Mouse (Mus musculus): ENCODE data around the gene Arhgef17. TPM values are rescaled to one million over a fixed set of nuclear protein-coding genes. Genes with fewer than 3 reads are reported as not detected.
A peak's percentile ranks its signal among the peaks of the same experiment; 100 is the strongest.

The Arhgef17 gene
- total RNA-seq, 2 experiments from 2014 or later: 134 to 142 TPM

DNA sequence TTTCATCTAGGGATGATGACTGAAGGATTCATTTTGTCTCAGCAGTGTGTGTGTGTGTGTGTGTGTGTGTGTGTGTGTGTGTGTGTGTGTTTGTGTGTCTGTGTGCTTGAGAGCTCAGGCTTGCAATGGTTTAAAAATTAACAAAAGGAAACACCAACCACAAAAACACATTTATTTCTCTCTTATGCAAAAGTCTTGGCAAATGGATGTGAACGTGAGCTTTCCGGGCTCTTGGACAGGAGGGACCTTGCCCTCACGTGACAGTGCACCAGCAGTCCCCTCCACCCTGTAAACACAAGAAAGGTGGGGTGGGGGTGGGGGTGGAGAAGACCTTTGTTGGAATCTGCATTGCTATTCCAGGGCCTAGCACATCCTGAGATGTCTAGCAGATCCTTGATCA, 5.6 kb upstream of the Arhgef17 start:
- no peak overlapping the region for H3K4me3 ChIP-seq
- no peak for TF ChIP-seq CTCF (IDR thresholded peaks at IDR 0.05)
- intact Hi-C loops (cut with DNase I): no loop called here
- DNase-seq (ENCODE audit: extremely low spot score in 1 of 2, low spot score in 2 of 2): no peak
- no peak overlapping the region for H3K27ac ChIP-seq

DNA sequence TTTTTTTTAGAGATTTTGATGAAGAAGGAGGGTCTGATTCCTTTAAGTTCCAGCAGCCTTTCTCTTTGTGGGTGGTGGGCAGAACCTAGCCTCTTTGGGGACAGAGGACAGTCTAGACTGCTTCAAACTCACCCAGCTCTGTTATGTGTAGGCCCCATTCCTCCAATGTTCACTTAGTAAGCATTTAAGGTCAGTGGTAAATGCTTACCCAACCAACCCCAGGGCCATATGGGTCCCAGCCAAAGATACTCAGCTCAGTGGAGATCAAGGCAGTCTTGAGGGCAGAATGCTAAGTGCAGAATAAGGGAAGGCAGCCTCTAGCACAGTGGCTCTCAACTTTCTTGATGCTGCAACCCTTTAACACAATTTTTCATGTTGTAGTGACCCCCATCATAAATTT, 1.6 kb upstream of the Arhgef17 start:
- H3K4me3 ChIP-seq: no peak overlapping the region
- intact Hi-C loops (cut with DNase I): no loop called here
- TF ChIP-seq CTCF (IDR thresholded peaks at IDR 0.05): no peak
- H3K27ac ChIP-seq: no peak overlapping the region
- DNase-seq (ENCODE audit: extremely low spot score in 1 of 2, low spot score in 2 of 2): no peak

DNA sequence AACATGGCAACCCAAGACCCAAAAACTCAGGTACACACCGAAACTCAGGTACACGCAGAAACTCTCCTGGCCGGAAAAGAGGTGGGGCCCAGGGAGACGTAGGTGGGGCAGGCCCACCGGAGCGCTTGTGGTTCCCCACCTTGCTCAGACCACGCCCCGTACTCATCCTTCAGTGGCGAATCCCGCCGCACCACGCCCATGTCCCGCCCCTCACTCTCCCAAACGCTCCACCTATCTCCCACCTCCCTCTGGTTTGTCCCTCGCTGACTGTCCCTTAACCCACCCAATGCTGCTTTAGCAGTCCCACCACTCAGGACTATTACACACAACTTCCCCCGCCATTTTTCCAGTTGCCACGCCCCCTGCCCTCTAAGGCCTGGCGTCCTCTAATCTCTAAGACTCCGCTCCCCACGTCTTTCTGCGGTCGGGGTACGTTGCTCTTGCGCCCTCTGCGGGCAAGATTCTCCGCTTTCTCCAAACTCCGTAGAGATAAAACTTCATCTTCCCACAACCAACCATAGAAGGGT, 637 bp upstream of the Arhgef17 start:
- peak overlapping the region; percentile 43 for H3K4me3 ChIP-seq
- peak overlapping the region; percentile 17; the same call in 1 of the 2 replicates for H3K27ac ChIP-seq
- TF ChIP-seq CTCF (IDR thresholded peaks at IDR 0.05): peak; percentile 69
- DNase-seq (ENCODE audit: extremely low spot score in 1 of 2, low spot score in 2 of 2): peak; percentile 55 to 71
- intact Hi-C loops (cut with DNase I): loop anchor here (1.0 kb wide), 1 partner anchor 25 kb away; no protein-coding TSS in a partner anchor

DNA sequence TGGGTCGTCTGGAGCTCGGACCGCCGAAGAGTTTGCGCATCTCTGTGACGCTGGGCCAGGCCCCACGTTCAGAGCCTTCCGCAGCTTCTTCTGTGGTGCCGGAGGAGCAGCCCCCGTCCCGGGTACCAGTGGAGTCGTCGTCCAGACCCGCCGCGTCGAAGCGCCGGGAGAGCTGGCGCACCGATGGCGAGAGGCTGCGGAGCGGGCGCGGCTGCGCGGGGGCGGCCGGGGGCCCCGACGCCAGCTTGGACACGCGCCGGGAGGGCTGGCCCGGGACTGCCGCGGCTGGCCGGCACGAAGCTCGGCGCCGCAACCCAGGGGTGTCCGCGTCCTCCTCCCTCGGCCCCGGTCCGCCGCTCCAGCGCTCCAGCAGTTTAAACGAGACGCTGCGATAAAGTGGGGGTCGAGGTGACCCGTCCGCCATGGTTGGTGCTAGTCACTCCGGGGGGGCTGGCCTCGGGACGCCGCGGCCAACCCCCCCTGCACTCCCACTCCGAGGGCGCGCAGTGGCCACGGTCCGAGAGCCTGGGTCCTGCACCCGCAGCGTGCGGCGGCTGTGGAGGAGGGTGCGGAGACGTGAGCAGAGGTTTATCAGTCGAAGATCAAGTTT, 486 bp downstream of the Arhgef17 start:
- Histone ChIP-seq H3K27ac (peak overlapping the region; percentile 73), H3K4me3 (peak overlapping the region; percentile 43)
- no peak for TF ChIP-seq CTCF (IDR thresholded peaks at IDR 0.05)
- DNase-seq (ENCODE audit: extremely low spot score in 1 of 2, low spot score in 2 of 2): no peak
- intact Hi-C loops (cut with DNase I): no loop called here

DNA sequence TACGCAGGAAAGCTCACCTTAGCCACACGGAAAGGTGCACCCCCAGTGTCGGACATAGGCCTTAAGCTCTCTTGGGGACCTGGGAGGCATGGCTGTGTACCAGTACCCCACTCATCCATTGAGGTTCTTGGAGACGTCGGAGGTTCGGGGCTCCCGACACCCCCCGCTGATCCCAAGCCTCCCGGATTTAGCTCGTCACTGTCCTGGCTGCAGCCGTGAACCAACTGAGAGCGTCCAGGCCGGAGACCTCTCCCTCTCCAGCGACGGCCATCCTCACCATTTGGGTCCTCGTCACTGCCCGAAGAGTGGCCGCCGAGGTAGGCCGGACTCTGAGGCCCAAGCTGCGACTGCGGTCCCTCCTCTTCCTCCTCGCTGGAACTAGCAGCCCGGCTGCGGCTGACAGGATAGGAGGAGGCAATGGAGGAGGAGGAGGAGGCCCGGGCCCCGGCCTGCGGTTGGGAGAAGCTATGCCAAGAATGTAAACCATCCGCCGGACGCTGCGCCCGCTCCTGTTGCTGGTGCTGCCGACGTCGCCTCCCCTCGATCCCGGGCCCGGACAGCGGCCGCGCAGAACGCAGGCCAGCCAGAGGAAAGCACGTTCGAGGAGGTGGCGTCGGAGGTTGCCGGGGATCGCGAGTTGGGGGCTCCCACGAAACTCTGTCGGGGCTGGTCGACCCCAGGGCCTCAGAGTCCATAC, 1.1 kb downstream of the Arhgef17 start:
- Histone ChIP-seq H3K27ac (peak overlapping the region; percentile 73), H3K4me3 (peak overlapping the region; percentile 43)
- no peak for DNase-seq (ENCODE audit: extremely low spot score in 1 of 2, low spot score in 2 of 2)
- intact Hi-C loops (cut with DNase I): no loop called here
- no peak for TF ChIP-seq CTCF (IDR thresholded peaks at IDR 0.05)

DNA sequence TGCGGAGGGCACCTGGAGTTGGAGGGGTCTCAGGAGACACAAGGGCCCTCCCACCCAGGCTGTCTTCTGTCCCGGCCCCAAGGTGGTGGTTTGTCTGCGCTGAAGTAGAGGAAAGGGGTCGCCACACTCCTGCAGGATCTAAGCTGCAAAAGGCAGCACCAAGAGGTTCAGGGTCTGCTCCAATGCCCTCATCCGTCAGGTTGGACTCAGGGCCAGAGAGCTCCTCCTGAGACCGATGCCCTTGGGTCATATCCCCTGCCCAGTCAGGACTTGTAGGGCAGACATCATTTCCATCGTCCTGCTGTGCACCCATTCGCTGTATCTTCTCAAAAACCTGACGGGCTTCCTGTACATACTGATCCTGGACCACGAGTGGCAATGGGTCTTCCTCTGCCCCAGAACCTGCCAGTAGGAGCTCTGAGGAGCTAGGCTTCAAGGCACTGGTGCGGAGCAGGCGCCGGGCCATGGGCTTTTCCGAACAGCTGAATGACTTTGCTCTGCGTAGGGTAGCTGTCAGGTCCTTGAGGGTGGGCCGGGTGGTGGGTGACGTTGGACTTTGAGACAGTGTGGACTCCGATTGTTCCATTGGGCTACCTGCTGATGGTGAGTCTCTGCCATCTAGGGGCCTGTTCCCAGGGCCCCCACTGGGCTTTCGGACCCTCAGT, 2.1 kb downstream of the Arhgef17 start:
- H3K4me3 ChIP-seq: no peak overlapping the region; the same call in 1 of the 2 replicates
- H3K27ac ChIP-seq: no peak overlapping the region
- no peak for DNase-seq (ENCODE audit: extremely low spot score in 1 of 2, low spot score in 2 of 2)
- intact Hi-C loops (cut with DNase I): no loop called here
- TF ChIP-seq CTCF (IDR thresholded peaks at IDR 0.05): no peak

GRCm38 (mm10) chr7:100928456-100928855, 3.5 kb downstream of the Arhgef17 start:
- Histone ChIP-seq H3K27ac (peak overlapping the region; percentile 75), H3K4me3 (peak overlapping the region; percentile 20)
- intact Hi-C loops (cut with DNase I): no loop called here
- TF ChIP-seq CTCF (IDR thresholded peaks at IDR 0.05): no peak
- no peak for DNase-seq (ENCODE audit: extremely low spot score in 1 of 2, low spot score in 2 of 2)

GRCm38 (mm10) chr7:100927287-100928000, 4.5 kb downstream of the Arhgef17 start:
- intact Hi-C loops (cut with DNase I): no loop called here
- DNase-seq (ENCODE audit: extremely low spot score in 1 of 2, low spot score in 2 of 2): no peak
- peak overlapping the region; percentile 26 for H3K4me3 ChIP-seq
- H3K27ac ChIP-seq: peak overlapping the region; percentile 75
- no peak for TF ChIP-seq CTCF (IDR thresholded peaks at IDR 0.05)

DNA sequence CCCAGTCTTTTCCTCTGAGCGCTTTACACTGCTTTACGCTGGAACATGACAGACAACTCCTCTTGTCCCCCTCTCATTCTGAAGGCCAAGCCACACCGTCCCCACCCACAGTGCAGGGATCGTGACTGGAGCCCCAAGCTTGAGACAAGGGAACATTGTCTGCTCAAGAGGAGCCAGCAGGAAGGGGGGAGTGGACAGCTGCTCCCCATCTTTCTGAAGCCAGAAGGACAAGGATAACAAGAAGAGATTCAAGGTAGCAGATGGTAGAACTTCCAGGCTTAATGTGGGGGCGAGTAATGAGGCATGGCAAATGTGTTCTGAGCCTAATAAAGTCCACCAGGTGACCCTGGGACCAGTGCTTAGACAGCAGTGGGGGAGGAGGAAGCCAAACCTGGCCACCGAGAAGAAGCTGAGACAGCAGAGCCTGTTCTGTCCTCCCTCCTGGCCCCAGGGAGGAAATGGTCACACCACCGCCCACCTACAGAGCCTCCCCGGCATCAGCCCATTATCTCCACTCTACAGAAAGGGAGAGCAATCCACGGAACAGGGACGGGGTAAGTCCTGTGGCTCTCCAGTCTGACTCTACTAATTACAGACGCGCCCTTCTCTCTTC, 5.5 kb downstream of the Arhgef17 start:
- H3K4me3 ChIP-seq: peak overlapping the region; percentile 26
- intact Hi-C loops (cut with DNase I): no loop called here
- DNase-seq (ENCODE audit: extremely low spot score in 1 of 2, low spot score in 2 of 2): peak in 1 of 2 experiments; percentile 60
- peak overlapping the region; percentile 75 for H3K27ac ChIP-seq
- no peak for TF ChIP-seq CTCF (IDR thresholded peaks at IDR 0.05)

DNA sequence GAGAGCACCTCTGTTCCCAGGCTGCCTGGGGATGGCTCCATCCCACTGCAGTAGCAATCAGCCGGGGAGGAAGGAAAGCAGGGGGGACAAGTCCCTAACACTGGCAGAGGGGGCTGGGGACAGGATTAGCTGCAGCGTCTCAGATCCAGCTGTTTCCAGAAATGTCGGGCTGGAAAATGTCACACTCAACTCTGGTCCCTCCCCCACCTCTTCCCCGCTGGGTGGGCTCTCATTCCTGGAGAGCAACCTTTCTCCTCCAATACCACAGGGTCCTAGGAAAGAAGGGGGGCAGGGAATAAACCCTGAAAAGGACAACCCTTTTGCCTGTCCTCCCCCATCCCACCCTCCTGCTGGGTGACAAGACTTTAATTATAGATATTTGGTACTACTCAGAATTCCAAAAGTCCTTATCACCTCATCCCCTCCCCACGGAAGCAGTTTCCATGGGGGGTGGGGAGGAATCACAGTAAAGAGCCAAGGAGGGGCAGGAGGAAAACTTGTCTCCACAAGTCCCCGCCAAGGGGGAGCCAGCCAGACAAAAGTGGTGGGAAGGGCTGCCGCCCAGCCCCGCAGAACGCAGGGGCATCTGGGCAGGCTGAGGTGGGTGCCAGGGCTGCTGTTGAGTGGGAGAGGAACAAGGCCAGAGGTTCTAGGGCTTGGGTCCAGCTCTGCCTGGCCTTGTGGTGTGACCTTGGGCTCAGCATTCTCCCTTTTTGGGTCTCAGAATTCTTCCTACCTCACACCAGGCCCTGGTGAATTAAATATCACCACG, 7.0 kb downstream of the Arhgef17 start:
- no peak overlapping the region for H3K4me3 ChIP-seq
- peak overlapping the region; percentile 75 for H3K27ac ChIP-seq
- intact Hi-C loops (cut with DNase I): no loop called here
- no peak for TF ChIP-seq CTCF (IDR thresholded peaks at IDR 0.05)
- DNase-seq (ENCODE audit: extremely low spot score in 1 of 2, low spot score in 2 of 2): no peak

Data from left cerebral cortex, adult 2 months (tissue).